Mouse (Mus musculus): ENCODE measurements around the gene Sim2. TPM values are rescaled to one million over a fixed set of nuclear protein-coding genes. Genes with fewer than 3 reads are reported as not detected.

Gene Sim2
- polyA plus RNA-seq, 1 experiment from 2014 or later, result 0.22 TPM

DNA sequence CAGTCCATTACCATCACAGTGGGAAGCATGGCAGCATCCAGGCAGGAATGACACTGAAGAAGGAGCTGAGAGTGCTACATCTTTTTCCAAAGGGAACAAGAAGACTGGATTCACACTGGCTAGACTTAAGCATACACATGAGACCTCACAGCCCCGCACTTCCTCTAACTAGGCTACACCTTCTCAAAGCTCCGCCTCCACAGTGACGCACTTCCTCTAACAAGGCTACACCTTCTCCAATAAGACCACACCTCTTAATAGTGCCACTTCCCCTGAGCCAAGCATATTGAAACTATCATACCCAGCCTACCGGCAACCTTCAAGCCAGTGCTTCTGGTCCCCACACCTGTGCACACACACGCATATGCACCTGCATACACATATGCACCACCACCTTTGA is 15.7 kb upstream of the Sim2 start:
- 0 out of 2 replicates have a peak, but pooled peaks cover 3% of the 10 kb centered on the region for H3K4me1 ChIP-seq (ENCODE audit: control insufficient read depth, insufficient read depth, low read length)
- H3K27me3 ChIP-seq (ENCODE audit: control insufficient read depth, insufficient read depth, low read length), result 0 out of 2 replicates have a peak, but pooled peaks cover 4% of the 10 kb centered on the region
- ATAC-seq (ENCODE audit: insufficient number of reproducible peaks, insufficient read depth, low FRiP score, low read depth), result no peak

DNA sequence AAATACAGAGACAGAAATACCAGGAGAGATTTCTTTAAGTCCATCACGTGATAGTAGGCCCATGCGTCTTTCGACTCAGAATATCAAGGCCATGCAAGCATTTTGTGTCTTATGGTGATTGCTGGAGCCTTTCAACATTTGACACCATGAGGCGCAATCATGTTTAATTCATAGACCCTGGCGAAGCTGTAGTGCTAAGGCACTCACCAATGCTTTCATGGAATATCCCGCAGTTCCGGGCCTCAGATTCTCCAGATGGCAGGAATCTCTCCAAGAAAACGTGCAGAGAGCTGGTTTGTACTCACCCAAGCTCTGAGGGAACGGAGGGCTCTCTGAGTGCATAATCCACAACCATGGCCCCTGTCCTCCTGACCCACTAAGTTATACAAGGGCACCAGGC is 13.8 kb upstream of the Sim2 start:
- H3K27me3 ChIP-seq (ENCODE audit: control insufficient read depth, insufficient read depth, low read length), result 0 out of 2 replicates have a peak, but pooled peaks cover 4% of the 10 kb centered on the region
- 0 out of 2 replicates have a peak, but pooled peaks cover 3% of the 10 kb centered on the region for H3K4me1 ChIP-seq (ENCODE audit: control insufficient read depth, insufficient read depth, low read length)
- no peak overlapping the region for H3K4me2 ChIP-seq (replicated peaks; ENCODE audit: low read depth, low read length)
- H3K9me3 ChIP-seq (ENCODE audit: control insufficient read depth, low read depth, low read length), result no peaks in the 10 kb centered on the region
- WGBS, result 83% methylated on average over 9 of the region's 9 CpGs
- no peak overlapping the region for H3K9ac ChIP-seq (replicated peaks; ENCODE audit: low read depth, low read length)
- no peak overlapping the region for H3K27ac ChIP-seq (ENCODE audit: low read length)
- ATAC-seq (ENCODE audit: insufficient number of reproducible peaks, insufficient read depth, low FRiP score, low read depth), result no peak
- H3K4me3 ChIP-seq (ENCODE audit: low read depth, low read length), result no peak overlapping the region
- no peaks in the 10 kb centered on the region for H3K36me3 ChIP-seq (ENCODE audit: control insufficient read depth, insufficient read depth, low read length)

More for the DNA sequence above, 15.7 kb upstream of the Sim2 start:
- 96% methylated on average over 5 of the region's 5 CpGs for WGBS
- Histone ChIP-seq H3K9me3 (ENCODE audit: control insufficient read depth, low read depth, low read length) (no peaks in the 10 kb centered on the region), H3K4me2 (replicated peaks; ENCODE audit: low read depth, low read length) (no peak overlapping the region), H3K36me3 (ENCODE audit: control insufficient read depth, insufficient read depth, low read length) (no peaks in the 10 kb centered on the region), H3K4me3 (ENCODE audit: low read depth, low read length) (no peak overlapping the region), H3K9ac (replicated peaks; ENCODE audit: low read depth, low read length) (no peak overlapping the region), H3K27ac (ENCODE audit: low read length) (no peak overlapping the region)

DNA sequence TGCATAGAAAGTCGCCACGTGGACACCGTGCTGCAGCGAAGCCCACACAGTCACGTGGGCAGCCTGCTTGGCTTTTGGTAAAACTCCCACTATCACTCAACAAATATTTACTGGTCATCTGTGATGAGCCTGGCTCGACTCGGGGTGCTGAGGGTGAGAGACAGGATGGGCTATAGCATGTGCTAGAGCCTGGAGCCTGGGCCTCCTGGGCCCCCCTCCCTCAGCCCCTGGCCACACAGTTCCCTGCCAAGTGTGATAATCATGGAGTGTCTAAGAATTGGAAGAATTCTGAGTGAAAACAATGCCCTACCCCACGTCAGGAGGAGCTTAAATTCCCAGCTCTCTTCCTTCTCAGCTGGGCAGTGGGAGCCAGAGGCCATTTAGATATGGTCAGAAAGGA is 13.3 kb upstream of the Sim2 start:
- no peak for ATAC-seq (ENCODE audit: insufficient number of reproducible peaks, insufficient read depth, low FRiP score, low read depth)
- no peak overlapping the region for H3K9ac ChIP-seq (replicated peaks; ENCODE audit: low read depth, low read length)
- H3K27ac ChIP-seq (ENCODE audit: low read length), result no peak overlapping the region
- H3K4me3 ChIP-seq (ENCODE audit: low read depth, low read length), result no peak overlapping the region
- no peak overlapping the region for H3K4me2 ChIP-seq (replicated peaks; ENCODE audit: low read depth, low read length)
- 0 out of 2 replicates have a peak, but pooled peaks cover 3% of the 10 kb centered on the region for H3K4me1 ChIP-seq (ENCODE audit: control insufficient read depth, insufficient read depth, low read length)
- no peaks in the 10 kb centered on the region for H3K9me3 ChIP-seq (ENCODE audit: control insufficient read depth, low read depth, low read length)
- 0 out of 2 replicates have a peak, but pooled peaks cover 6% of the 10 kb centered on the region for H3K27me3 ChIP-seq (ENCODE audit: control insufficient read depth, insufficient read depth, low read length)
- 57% methylated on average over 8 of the region's 8 CpGs for WGBS
- no peaks in the 10 kb centered on the region for H3K36me3 ChIP-seq (ENCODE audit: control insufficient read depth, insufficient read depth, low read length)

DNA sequence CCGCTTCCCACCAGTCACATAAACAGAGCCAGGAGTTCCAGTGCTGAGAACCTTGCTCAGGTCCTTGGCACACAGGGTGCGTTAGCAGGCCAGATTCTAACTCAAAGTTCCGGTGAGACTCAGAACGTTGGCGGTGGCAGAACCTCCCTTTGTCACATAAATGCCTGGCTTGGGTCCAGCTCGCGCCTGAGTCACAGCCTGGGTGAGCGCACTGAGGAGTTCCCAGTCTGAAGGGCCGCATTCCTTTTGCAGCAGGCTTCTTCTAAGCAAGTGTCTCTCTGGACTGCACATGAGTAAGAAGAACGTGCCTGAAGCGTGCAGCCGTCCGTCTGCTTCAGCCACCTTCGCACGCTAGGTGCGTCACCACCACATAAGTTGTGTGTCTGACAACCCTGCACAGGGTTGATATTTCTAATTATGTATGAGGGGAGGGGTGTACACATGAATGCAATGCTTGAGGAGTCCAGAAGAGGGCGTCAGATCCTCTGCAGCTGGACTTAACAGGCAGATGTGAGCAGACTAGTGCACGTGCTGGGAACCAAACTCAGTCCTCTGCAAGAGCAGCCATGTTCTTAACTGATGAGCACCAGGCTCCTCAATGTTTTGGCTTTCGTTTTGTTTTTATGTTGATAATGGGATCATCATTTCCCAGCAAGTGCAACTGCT is 9.2 kb upstream of the Sim2 start:
- no peaks in the 10 kb centered on the region for H3K36me3 ChIP-seq (ENCODE audit: control insufficient read depth, insufficient read depth, low read length)
- no peak overlapping the region for H3K9ac ChIP-seq (replicated peaks; ENCODE audit: low read depth, low read length)
- H3K4me1 ChIP-seq (ENCODE audit: control insufficient read depth, insufficient read depth, low read length), result 0 out of 2 replicates have a peak, but pooled peaks cover 3% of the 10 kb centered on the region
- WGBS, result 57% methylated on average over 19 of the region's 19 CpGs
- H3K27me3 ChIP-seq (ENCODE audit: control insufficient read depth, insufficient read depth, low read length), result peaks cover 39% of the 10 kb centered on the region
- no peak overlapping the region for H3K4me3 ChIP-seq (ENCODE audit: low read depth, low read length)
- no peaks in the 10 kb centered on the region for H3K9me3 ChIP-seq (ENCODE audit: control insufficient read depth, low read depth, low read length)
- H3K4me2 ChIP-seq (replicated peaks; ENCODE audit: low read depth, low read length), result no peak overlapping the region
- H3K27ac ChIP-seq (ENCODE audit: low read length), result no peak overlapping the region
- ATAC-seq (ENCODE audit: insufficient number of reproducible peaks, insufficient read depth, low FRiP score, low read depth), result no peak

DNA sequence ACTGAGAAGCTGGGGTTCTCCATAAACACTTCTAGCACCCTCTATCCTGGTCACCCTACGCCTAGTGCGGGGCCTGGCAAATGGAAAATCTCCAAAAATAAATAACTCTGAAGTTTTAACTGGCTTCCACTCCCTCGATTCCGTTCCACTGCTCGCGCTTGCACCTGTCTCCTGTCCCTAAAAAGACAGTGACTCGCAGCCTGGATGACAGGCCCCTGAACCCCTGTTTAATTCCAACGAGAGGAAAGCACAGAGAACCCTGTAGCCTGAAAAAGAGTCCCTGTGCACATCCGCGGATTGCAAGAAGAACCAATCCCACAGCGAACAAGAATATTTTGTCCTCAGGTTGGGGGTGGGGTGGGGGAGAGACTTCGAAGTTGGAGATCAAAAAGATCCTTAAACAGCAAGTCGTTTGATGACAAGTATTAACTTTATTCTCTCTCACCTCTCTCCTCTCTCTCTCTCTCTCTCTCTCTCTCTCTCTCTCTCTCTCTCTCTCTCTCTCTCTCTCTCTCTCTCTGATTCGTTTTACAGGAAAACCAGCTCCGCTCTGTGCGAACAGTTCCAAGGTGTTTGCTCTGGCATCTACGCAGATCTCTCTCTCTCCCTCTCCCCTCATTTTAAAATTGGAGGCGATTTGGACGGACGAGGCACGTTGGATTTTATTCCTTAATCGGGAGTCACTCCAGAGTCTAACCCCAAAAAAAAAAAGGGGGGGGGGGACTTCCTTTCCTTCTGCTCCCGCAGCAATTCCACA is 6.2 kb upstream of the Sim2 start:
- no peaks in the 10 kb centered on the region for H3K4me1 ChIP-seq (ENCODE audit: control insufficient read depth, insufficient read depth, low read length)
- H3K4me2 ChIP-seq (replicated peaks; ENCODE audit: low read depth, low read length), result no peak overlapping the region; the same call in 1 of the 2 replicates
- H3K9me3 ChIP-seq (ENCODE audit: control insufficient read depth, low read depth, low read length), result no peaks in the 10 kb centered on the region
- no peak overlapping the region for H3K4me3 ChIP-seq (ENCODE audit: low read depth, low read length)
- no peak overlapping the region for H3K27ac ChIP-seq (ENCODE audit: low read length)
- no peak for ATAC-seq (ENCODE audit: insufficient number of reproducible peaks, insufficient read depth, low FRiP score, low read depth)
- H3K36me3 ChIP-seq (ENCODE audit: control insufficient read depth, insufficient read depth, low read length), result no peaks in the 10 kb centered on the region
- 4% methylated on average over 23 of the region's 23 CpGs for WGBS
- peaks cover 64% of the 10 kb centered on the region for H3K27me3 ChIP-seq (ENCODE audit: control insufficient read depth, insufficient read depth, low read length)
- no peak overlapping the region for H3K9ac ChIP-seq (replicated peaks; ENCODE audit: low read depth, low read length)

DNA sequence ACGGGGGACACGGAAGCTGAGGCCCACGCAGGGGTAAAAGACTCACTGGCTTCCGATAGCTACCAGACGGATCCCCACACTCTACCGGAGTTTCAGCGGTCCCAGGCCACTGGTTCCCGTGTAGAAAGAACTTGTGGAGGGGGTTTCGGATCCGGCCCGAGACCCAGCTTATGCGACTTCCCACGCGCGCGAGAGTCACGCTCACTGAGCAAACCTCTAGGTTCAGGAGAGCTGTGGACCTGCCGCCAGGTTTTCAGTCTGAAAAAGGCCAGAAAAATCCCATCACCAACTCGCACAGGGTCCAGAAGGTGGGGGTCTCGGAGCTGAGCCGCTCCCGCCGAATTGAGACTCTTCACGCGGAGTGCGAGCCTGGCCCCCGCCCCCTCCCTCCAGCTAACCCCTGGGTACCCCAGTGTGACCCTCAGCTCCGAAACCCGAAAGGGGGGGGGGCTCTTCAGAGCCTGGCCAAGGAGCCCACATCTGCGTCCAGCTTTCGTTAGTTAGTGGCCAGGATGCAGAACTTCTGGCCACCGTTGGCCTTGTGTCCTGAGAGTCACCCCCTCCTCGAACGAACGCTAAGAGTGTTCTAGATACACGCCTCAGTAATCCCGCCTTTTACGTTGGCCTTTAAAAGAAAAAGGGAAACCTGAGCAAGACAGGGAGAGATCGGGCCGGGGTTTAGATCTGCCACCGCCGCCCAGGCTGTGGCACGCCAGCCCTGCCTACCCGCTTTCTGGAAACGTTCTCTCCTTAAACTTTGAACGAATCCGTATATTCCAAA is 5.5 kb upstream of the Sim2 start:
- no peak overlapping the region; the same call in 1 of the 2 replicates for H3K4me2 ChIP-seq (replicated peaks; ENCODE audit: low read depth, low read length)
- H3K36me3 ChIP-seq (ENCODE audit: control insufficient read depth, insufficient read depth, low read length), result no peaks in the 10 kb centered on the region
- H3K27me3 ChIP-seq (ENCODE audit: control insufficient read depth, insufficient read depth, low read length), result peaks cover 66% of the 10 kb centered on the region
- no peaks in the 10 kb centered on the region for H3K4me1 ChIP-seq (ENCODE audit: control insufficient read depth, insufficient read depth, low read length)
- 2% methylated on average over 47 of the region's 47 CpGs for WGBS
- no peaks in the 10 kb centered on the region for H3K9me3 ChIP-seq (ENCODE audit: control insufficient read depth, low read depth, low read length)
- no peak overlapping the region for H3K4me3 ChIP-seq (ENCODE audit: low read depth, low read length)
- ATAC-seq (ENCODE audit: insufficient number of reproducible peaks, insufficient read depth, low FRiP score, low read depth), result no peak
- H3K9ac ChIP-seq (replicated peaks; ENCODE audit: low read depth, low read length), result no peak overlapping the region
- H3K27ac ChIP-seq (ENCODE audit: low read length), result no peak overlapping the region

DNA sequence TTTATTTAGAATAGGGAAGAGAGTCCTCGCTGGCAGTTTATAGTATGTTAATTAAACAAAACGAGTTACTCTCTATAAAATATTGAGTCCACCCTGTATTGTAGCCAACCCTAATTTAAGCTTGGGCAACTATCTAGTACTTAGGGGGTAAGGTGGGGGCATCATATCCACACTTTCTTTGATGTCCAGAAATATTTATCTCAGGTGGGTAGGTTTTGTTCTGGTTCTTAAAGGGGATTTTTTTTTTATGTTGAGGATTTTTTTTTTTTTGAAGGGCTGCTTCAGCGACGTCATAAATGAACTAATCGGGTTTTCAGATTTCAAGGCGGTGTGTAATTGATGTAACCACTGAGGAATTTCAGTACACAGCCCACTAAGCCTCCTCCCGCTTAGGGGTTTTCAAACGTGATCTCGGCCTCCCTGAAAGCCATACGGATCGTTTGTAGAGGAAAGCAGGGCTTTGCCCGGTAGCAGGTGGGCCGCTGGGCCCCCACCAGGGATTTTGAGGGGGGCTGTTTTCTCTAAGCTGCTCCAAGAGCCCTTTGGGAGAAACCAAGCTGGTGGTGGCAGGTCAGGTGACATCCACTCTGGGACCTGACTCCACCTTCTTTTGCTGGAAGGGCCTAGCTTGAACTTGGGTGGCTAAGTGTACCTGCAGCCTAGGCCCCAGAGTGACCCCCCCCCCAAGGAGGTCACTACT is 4.7 kb upstream of the Sim2 start:
- Histone ChIP-seq H3K9me3 (ENCODE audit: control insufficient read depth, low read depth, low read length) (no peaks in the 10 kb centered on the region), H3K36me3 (ENCODE audit: control insufficient read depth, insufficient read depth, low read length) (no peaks in the 10 kb centered on the region), H3K9ac (replicated peaks; ENCODE audit: low read depth, low read length) (no peak overlapping the region), H3K4me1 (ENCODE audit: control insufficient read depth, insufficient read depth, low read length) (peaks cover 3% of the 10 kb centered on the region; the same call in 1 of the 2 replicates), H3K27me3 (ENCODE audit: control insufficient read depth, insufficient read depth, low read length) (peaks cover 66% of the 10 kb centered on the region), H3K4me3 (ENCODE audit: low read depth, low read length) (no peak overlapping the region), H3K4me2 (replicated peaks; ENCODE audit: low read depth, low read length) (no peak overlapping the region), H3K27ac (ENCODE audit: low read length) (no peak overlapping the region)
- ATAC-seq (ENCODE audit: insufficient number of reproducible peaks, insufficient read depth, low FRiP score, low read depth), result no peak
- WGBS, result 8% methylated on average over 13 of the region's 13 CpGs

DNA sequence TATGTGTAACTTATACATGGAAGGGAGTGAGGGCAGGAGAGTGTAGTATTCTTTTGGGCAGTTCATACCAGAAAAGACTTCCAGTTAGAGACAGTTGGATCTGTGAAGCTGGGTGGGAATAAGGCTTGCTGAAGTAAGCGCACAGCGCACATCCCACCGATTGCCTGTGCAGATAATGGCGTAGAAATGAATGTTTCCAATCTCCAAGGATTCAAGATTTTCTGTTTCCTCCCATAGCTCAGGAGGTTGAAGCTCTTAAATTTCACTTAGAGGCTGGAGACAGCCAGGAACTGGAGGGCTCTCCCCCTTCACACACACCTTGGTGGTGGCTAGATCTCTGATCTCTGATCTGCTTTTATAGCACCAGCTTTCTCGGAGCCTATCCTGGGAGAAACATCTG is 3.1 kb upstream of the Sim2 start:
- Histone ChIP-seq H3K4me1 (ENCODE audit: control insufficient read depth, insufficient read depth, low read length) (peaks cover 8% of the 10 kb centered on the region), H3K9ac (replicated peaks; ENCODE audit: low read depth, low read length) (no peak overlapping the region), H3K27ac (ENCODE audit: low read length) (no peak overlapping the region), H3K36me3 (ENCODE audit: control insufficient read depth, insufficient read depth, low read length) (no peaks in the 10 kb centered on the region), H3K4me2 (replicated peaks; ENCODE audit: low read depth, low read length) (no peak overlapping the region), H3K9me3 (ENCODE audit: control insufficient read depth, low read depth, low read length) (no peaks in the 10 kb centered on the region), H3K27me3 (ENCODE audit: control insufficient read depth, insufficient read depth, low read length) (peaks cover 63% of the 10 kb centered on the region), H3K4me3 (ENCODE audit: low read depth, low read length) (no peak overlapping the region)
- 28% methylated on average over 5 of the region's 5 CpGs for WGBS
- no peak for ATAC-seq (ENCODE audit: insufficient number of reproducible peaks, insufficient read depth, low FRiP score, low read depth)

Data from stomach, embryonic 14.5 days (tissue).